Mouse (Mus musculus) embryonic facial prominence, embryonic 12.5 days (tissue): ENCODE results near the gene Sec16a. TPM values are rescaled to one million over a fixed set of nuclear protein-coding genes. Genes with fewer than 3 reads are reported as not detected.

Source experiments
- ATAC-seq: fragments of 200-750 bp; cut with Nextera tagmentation; 2 replicates; pipeline ENCODE4 v1.8.0; 2017; ENCODE audit not compliant: insufficient number of reproducible peaks, insufficient read depth, low FRiP score, low TSS enrichment
- H3K27ac ChIP-seq: fragments of 300-500 bp; sonication (generic); 2 replicates; pipeline ENCODE4 v1.5.1; 2016; ENCODE audit warnings: mild to moderate bottlenecking
- H3K27me3 ChIP-seq: fragments of 300-500 bp; sonication (generic); 2 replicates; pipeline ENCODE4 v1.6.1; 2016; ENCODE audit warnings: mild to moderate bottlenecking, moderate library complexity
- H3K36me3 ChIP-seq: fragments of 300-500 bp; sonication (generic); 2 replicates; pipeline ENCODE4 v1.6.1; 2016; ENCODE audit warnings: mild to moderate bottlenecking
- H3K4me1 ChIP-seq: fragments of 300-500 bp; sonication (generic); 2 replicates; pipeline ENCODE4 v1.6.1; 2016
- H3K4me2 ChIP-seq: fragments of 300-500 bp; sonication (generic); replicated peaks from 2 replicates; pipeline ENCODE4 v1.6.1; 2016; ENCODE audit warnings: mild to moderate bottlenecking, moderate library complexity
- H3K4me3 ChIP-seq: fragments of 300-500 bp; sonication (generic); 2 replicates; pipeline ENCODE4 v1.5.1; 2016; ENCODE audit warnings: mild to moderate bottlenecking
- H3K9ac ChIP-seq: fragments of 300-500 bp; sonication (generic); 2 replicates; pipeline ENCODE4 v1.6.1; 2016; ENCODE audit warnings: mild to moderate bottlenecking, moderate library complexity
- H3K9me3 ChIP-seq: fragments of 300-500 bp; sonication (generic); 2 replicates; pipeline ENCODE4 v1.6.1; 2016; ENCODE audit warnings: mild to moderate bottlenecking, moderate library complexity
- WGBS: fragments of 180-500 bp; shearing (Covaris S2); methylation state at CpG from one replicate; pipeline ENCODE4 v1.1.7; 2016; 5-methylcytosine and 5-hydroxymethylcytosine counted together
- polyA plus RNA-seq: library from polyadenylated mRNA; unstranded; fragments of >200 nt; fragmentation: Nextera tagmentation; extraction: Ambion mirVana; gene quantifications from 2 replicates; pipeline ENCODE4 v1.2.1, GENCODE M21; 2016

The Sec16a gene
- polyA plus RNA-seq, result 26.2 and 28.3 TPM in 2 replicates

DNA sequence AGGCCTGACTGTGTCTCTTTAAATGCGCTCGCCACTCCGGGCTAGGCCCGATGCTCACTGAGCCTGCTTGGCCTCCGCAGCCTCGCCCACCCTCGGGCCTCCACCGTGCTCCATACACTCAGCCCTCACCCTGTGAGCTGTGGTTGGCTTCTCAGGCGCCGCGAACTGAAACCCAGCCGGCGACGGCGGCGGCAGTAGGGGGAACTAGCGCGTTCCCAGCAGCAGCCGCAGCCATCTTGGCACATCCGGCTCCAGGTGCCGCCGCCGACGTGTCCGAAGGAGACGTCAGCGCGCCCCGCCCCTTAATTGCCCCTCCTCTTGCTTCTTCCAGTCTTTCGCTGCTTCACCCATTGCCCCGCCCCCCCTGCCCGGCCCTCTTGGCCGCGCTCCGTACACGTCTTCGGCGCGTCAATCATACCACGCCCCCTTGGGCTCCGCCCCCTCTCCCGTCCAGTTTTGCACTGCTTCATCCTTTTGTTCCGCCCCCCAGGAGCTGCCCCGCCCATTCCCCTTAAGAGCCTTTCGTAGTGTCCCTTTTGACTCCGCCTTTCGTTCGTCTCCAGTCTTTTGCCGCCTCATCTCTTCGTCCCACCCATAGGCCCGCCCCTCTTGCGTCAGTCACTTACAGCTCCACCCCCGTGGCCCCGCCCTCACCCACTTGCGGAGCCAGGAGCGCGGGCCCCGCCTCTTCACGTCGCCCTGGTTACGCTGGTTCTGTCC, at the start of gene Sec16a:
Gene Sec16a (minus strand): TSS at position 271 of the 720 bp plus-strand sequence.
- peaks cover 25% of the 10 kb centered on the region for H3K4me1 ChIP-seq
- ATAC-seq, result peak; percentile 87
- H3K9me3 ChIP-seq, result no peaks in the 10 kb centered on the region
- WGBS, result under 1% methylated on average over 61 of the region's 61 CpGs
- peak within 1 kb of the TSS; percentile 92 for H3K9ac ChIP-seq
- peak within 1 kb of the TSS; percentile 81 for H3K27ac ChIP-seq
- peak within 1 kb of the TSS; percentile 95 for H3K4me3 ChIP-seq
- no peaks in the 10 kb centered on the region for H3K27me3 ChIP-seq
- peak within 1 kb of the TSS; percentile 79 for H3K4me2 ChIP-seq
- H3K36me3 ChIP-seq, result peaks cover 19% of the 10 kb centered on the region

DNA sequence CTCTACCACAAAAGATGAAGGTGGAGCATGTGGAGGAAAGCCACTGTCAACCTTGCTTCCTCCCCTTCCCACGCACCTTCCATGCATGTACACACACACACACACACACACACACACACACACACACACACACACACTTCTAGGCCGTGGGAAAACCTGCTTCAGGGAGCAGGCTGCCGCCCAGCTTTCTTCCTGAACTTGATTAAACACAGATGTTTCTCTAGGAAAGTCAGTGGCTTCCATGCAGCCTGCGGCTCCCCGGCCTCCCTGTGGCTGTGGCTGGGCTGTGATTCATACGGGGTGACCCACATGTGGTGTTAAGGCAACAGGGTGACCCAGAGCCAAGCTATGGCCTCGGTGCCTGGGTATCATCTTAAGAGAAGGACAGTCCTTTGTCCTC, 49.4 kb upstream of the Sec16a start:
- peak overlapping the region; percentile 21 for H3K4me2 ChIP-seq
- no peak for ATAC-seq
- H3K27me3 ChIP-seq, result no peaks in the 10 kb centered on the region
- H3K9me3 ChIP-seq, result no peaks in the 10 kb centered on the region
- H3K4me1 ChIP-seq, result peaks cover 86% of the 10 kb centered on the region
- H3K36me3 ChIP-seq, result no peaks in the 10 kb centered on the region
- H3K4me3 ChIP-seq, result no peak overlapping the region
- no peak overlapping the region for H3K9ac ChIP-seq
- H3K27ac ChIP-seq, result peak overlapping the region; percentile 84
- 18% methylated on average over 7 of the region's 7 CpGs for WGBS

DNA sequence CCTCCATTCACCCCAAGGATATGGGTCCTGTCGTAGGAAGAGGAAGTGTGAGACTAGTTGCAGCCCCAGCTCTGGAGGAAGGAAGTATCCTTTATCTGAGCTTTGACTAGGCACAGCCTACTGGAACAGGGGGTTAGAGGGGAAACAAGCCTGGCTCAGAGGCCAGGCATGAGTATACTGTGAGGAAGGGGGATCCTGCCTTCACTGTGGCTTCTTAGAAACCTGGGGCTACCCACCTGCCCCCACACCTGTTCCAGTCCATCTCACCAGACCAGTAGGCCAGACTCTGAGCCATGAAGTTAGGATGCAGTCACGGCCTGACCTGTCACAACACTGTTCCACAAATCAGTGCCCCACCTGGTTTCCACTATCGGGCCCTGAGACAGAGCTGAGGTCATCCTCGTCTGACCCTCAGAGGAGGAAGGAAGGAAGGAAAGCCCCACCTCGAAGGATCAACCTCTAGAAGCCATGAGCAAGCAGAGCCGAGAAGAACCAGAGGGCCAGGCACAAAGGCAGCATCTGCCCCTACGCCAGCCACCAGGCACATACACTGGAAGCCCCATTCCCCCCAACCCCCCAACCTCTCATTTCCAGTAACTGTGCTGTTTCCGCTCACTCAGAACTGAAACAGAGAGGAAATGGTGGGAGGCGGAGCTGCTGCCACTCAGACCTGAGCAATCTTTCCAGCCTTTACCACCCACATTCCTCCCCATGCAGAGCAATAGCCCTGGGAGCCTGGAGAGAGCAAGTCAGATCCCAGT, 48.2 kb upstream of the Sec16a start:
- H3K9ac ChIP-seq, result peak overlapping the region; percentile 19; the same call in 1 of the 2 replicates
- H3K36me3 ChIP-seq, result no peaks in the 10 kb centered on the region
- H3K4me1 ChIP-seq, result peaks cover 92% of the 10 kb centered on the region
- peak overlapping the region; percentile 84 for H3K27ac ChIP-seq
- ATAC-seq, result no peak
- H3K4me2 ChIP-seq, result peak overlapping the region; percentile 21
- H3K4me3 ChIP-seq, result no peak overlapping the region
- WGBS, result 21% methylated on average over 9 of the region's 9 CpGs
- no peaks in the 10 kb centered on the region for H3K9me3 ChIP-seq
- H3K27me3 ChIP-seq, result no peaks in the 10 kb centered on the region

DNA sequence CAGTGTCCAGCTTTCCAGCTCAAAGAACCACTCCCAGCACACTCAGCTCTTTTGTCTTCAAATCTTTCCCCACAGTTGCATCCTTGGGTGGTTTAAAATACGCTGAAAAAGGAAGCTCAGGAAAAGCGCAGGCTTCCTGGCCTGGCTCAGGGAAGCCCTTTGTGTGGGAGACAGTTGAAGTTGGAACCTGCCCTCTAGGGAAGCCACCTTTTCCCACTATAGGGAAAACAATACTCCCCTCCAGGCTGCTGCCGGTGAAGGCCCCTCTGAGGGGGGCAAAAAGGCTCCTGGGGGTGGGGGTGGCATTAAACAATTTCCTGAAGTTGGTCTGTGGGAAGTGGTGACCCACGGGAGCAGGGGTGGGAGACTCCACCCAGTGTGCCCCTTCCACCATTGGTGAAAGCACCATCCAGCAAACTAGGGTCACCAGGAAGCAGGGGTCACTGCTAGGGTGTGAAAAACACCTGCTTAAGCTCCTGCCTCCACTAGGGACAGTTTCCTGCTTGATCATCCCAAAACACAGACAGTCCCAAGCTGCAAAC, 45.8 kb upstream of the Sec16a start:
- no peak for ATAC-seq
- Histone ChIP-seq H3K9me3 (no peaks in the 10 kb centered on the region), H3K4me1 (peaks cover 92% of the 10 kb centered on the region), H3K9ac (no peak overlapping the region), H3K27ac (peak overlapping the region; percentile 84; the same call in 1 of the 2 replicates), H3K4me2 (no peak overlapping the region), H3K36me3 (no peaks in the 10 kb centered on the region), H3K27me3 (no peaks in the 10 kb centered on the region), H3K4me3 (no peak overlapping the region)
- 44% methylated on average over 4 of the region's 4 CpGs for WGBS

DNA sequence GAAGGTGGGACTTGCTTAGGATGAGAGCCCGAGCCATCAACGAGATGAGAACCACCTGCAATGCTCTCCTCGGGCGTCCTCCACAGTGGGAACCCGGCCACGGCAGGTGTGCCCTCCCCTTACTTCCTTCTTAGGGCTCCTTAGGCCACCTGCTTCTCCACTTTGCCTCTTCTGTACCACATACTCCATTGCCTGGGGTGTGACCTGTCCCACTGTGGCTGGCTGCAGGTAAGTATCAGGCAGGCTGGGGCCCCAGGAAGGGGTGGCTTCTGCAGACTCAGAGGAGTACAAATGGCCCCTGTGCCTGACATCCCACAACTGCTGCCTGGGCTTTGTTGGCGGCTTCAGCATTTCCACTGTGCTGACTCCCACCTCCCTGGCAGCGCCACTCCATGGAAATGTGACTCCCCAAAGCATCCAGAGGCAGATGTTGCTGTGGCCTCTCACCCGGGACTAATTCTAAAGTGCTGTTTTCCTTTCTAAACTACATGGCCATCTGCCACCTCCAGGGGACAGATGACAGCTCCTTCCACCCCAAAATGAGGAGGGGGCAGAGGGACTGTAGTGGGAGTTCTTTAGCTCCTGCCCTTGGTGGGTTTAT, 43.6 kb upstream of the Sec16a start:
- Histone ChIP-seq H3K4me2 (no peak overlapping the region), H3K9ac (peak overlapping the region; percentile 21; the same call in 1 of the 2 replicates), H3K4me1 (peaks cover 80% of the 10 kb centered on the region), H3K9me3 (no peaks in the 10 kb centered on the region), H3K36me3 (peaks cover 12% of the 10 kb centered on the region), H3K27ac (peak overlapping the region; percentile 74), H3K27me3 (no peaks in the 10 kb centered on the region), H3K4me3 (no peak overlapping the region)
- ATAC-seq, result no peak
- 40% methylated on average over 9 of the region's 9 CpGs for WGBS

DNA sequence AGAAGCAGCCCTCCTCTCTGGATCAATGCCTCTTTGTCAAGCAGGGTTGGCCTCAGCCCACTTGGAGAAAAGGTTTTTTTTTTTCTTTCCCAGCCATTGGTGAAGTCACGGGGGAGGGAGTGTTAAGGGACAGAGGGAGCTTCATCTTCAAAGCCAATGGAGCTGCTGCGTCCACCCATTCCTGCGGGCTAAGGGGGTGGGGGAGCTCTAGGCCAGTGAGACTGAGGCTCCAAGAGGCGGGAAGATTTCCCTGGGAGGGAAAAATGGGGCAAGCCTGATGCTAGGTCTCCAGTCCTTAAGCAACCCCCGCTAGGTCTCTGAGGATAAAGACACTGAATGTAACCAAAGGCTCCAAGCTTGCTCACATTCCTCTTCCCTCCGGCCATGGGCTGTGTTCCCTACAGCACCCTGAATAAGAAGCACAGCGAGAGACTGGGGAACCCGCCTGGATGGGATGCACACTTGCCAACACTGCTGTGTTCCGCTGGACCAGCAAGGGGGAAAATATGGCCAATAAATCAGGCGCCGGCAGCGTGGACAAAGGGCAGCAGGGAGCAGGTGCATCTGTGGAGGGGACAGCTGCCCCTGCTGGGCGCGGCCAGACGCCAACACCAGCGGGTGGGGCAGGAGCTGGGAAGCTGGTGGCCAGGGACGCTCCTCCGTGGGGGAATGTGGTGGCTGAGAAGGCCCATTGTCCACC, 42.5 kb upstream of the Sec16a start:
- Histone ChIP-seq H3K4me2 (peak overlapping the region; percentile 20), H3K9ac (peak overlapping the region; percentile 31; the same call in 1 of the 2 replicates), H3K36me3 (peaks cover 12% of the 10 kb centered on the region), H3K9me3 (no peaks in the 10 kb centered on the region), H3K4me1 (peaks cover 71% of the 10 kb centered on the region), H3K27me3 (no peaks in the 10 kb centered on the region), H3K27ac (peak overlapping the region; percentile 74), H3K4me3 (no peak overlapping the region)
- WGBS, result 32% methylated on average over 18 of the region's 18 CpGs
- no peak for ATAC-seq

DNA sequence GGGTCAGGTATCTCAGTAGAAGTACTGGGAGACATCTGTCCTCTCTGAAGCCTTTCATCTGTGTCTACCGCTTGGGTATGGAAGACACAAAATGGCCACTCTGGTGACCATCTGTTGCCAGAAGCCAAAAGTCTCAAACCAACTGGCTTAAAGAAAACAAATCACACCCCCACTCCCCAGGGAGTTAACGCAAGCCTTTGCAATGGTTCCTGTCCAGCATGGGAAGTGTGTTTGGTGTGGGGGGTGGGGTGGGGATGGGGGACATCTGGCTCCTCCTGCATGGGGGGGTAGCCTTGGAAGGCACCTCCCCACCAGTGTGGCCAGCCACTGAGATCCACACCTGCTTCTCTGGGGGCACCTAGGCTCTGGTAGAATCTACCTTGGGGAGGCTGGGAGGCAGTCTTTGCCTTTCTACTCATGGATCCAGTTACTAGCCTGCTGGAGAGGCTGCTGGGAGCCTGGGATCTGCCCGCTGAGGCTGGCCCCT, 41.9 kb upstream of the Sec16a start:
- Histone ChIP-seq H3K36me3 (peaks cover 12% of the 10 kb centered on the region), H3K27me3 (no peaks in the 10 kb centered on the region), H3K9ac (no peak overlapping the region), H3K9me3 (no peaks in the 10 kb centered on the region), H3K4me1 (peaks cover 65% of the 10 kb centered on the region), H3K27ac (peak overlapping the region; percentile 74), H3K4me2 (peak overlapping the region; percentile 19; the same call in 1 of the 2 replicates), H3K4me3 (no peak overlapping the region)
- ATAC-seq, result no peak
- 14% methylated on average over 3 of the region's 3 CpGs for WGBS

DNA sequence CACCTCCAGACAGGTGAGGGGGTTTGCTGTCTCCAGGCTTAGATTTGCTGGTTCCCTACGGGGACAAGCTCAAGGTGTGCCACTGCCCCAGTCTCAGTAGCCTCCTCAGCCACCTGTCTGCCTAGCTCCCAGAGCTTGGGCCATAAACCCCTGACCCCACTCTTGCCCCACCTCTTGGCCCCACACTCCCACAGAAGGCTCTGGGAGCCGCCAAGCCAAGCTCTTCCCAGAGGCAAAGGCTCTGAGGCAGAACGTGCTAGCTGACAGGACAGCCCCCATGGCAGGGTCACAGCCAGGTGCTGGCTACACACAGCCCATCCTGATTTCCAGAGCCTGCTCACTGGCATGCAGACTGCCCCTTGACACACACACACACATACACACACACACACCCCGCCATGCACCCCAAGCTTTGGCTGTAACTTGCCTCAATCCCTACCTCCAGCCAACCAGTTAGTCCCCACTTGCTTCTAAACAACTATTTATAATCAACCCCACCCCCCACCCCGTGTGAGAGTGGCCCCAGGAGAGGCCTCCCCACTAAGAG, 41.3 kb upstream of the Sec16a start:
- ATAC-seq, result no peak
- Histone ChIP-seq H3K4me2 (peak overlapping the region; percentile 12; the same call in 1 of the 2 replicates), H3K27me3 (no peaks in the 10 kb centered on the region), H3K9ac (peak overlapping the region; percentile 29; the same call in 1 of the 2 replicates), H3K27ac (peak overlapping the region; percentile 74), H3K36me3 (peaks cover 14% of the 10 kb centered on the region), H3K4me1 (peaks cover 61% of the 10 kb centered on the region), H3K9me3 (no peaks in the 10 kb centered on the region), H3K4me3 (no peak overlapping the region)
- WGBS, result 27% methylated on average over 5 of the region's 5 CpGs

DNA sequence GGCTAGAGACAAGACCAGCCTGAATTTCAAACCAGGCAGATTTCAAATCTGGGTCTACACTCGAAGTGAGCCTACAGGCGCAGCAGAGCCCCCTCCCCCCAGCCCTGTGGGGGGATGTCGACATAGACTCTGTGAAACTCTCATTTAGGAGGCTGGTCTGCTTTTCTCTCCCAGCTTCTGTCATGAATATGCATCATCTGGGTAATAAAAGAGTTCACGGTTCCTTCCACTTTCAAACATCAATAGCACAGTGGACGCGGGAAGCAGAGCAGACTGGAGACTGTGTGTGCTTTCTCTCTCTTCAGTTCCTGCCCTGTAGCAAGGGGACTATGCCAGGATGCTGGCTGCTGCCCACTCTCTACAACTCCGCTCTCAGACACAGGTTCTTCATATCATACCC, 40.7 kb upstream of the Sec16a start:
- no peaks in the 10 kb centered on the region for H3K27me3 ChIP-seq
- H3K4me1 ChIP-seq, result peaks cover 55% of the 10 kb centered on the region
- H3K36me3 ChIP-seq, result peaks cover 20% of the 10 kb centered on the region
- no peaks in the 10 kb centered on the region for H3K9me3 ChIP-seq
- no peak overlapping the region for H3K4me2 ChIP-seq
- peak overlapping the region; percentile 74 for H3K27ac ChIP-seq
- no peak for ATAC-seq
- no peak overlapping the region for H3K4me3 ChIP-seq
- WGBS, result 46% methylated on average over 7 of the region's 7 CpGs
- no peak overlapping the region for H3K9ac ChIP-seq

DNA sequence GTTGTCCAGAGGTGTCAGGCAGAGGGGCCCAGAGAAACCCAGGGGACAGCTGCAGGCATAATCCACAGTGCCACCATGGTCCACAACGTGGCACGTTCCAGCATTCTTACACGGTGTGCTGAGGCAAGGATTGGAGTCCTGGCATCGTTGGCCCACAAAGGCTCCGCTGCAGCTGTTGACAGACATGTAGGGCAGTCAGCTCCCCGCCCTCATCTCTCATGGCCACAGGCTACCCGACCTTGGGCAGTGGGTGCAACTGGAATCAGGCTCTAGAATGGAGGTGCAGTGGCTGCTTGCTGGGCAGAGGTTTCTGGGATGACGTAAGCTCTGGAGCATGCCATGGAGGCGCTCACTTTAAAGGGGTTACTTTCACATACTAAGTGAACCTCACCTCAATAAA, 40.3 kb upstream of the Sec16a start:
- Histone ChIP-seq H3K9me3 (no peaks in the 10 kb centered on the region), H3K4me2 (no peak overlapping the region), H3K27ac (0 out of 2 replicates have a peak overlapping the region, but pooled peaks have one; percentile 74), H3K27me3 (no peaks in the 10 kb centered on the region), H3K4me1 (peaks cover 51% of the 10 kb centered on the region), H3K4me3 (no peak overlapping the region), H3K36me3 (peaks cover 24% of the 10 kb centered on the region), H3K9ac (no peak overlapping the region)
- WGBS, result 79% methylated on average over 9 of the region's 9 CpGs
- ATAC-seq, result no peak
